Mouse (Mus musculus): ENCODE measurements at regions not wholly inside any gene's neighbourhood (a gene's known extent, or its start where the extent isn't known, plus 50 kb on each side); places are given as distances from the start of the nearest gene placed in this dataset.
"Not testable (repeated sequence)": the region's sequence is repeated elsewhere in the genome, so short reads cannot be mapped to it uniquely, and the experiment has no call there.

DNA sequence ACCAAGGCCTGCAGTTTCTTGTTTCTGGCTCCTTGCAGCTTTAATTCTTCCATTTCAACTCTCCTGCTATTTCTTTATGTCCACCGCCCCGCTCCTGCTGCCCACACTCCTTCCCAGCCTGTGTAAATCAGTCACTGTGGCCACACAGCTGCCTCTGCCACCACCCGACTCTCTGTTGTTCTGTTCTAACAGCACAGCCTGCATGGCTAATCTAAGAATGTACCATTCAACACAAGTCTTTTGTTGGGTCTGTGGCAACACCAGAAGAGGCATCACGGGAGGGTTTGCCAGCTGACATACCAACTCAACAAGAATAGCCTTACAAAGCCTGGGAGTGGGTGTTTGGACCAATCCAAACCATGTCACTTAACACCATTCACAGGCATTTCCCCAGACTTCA lies 264.9 kb upstream of the Pum3 start:
- DNase-seq (ENCODE audit: low spot score) = no peak

DNA sequence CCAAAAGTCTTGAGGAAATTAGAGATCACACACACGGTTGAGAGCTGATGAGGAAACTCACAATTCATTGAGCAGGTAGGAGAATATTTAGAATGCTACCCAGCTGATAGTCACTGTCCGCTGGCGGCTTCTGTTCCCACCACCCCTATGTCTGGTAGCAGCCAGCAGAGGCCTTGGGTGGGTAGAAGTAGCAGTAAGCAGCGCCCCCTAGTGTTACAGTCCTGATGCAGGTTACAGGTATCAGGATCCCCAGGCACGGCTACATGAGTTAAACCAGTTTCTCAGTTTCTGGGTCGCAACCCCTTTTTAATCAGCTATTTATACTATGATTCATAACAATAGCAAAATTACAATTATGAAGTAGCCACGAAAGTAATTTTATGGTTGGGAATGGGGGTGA lies 264.1 kb upstream of the Pum3 start:
- no peak for DNase-seq (ENCODE audit: low spot score)

DNA sequence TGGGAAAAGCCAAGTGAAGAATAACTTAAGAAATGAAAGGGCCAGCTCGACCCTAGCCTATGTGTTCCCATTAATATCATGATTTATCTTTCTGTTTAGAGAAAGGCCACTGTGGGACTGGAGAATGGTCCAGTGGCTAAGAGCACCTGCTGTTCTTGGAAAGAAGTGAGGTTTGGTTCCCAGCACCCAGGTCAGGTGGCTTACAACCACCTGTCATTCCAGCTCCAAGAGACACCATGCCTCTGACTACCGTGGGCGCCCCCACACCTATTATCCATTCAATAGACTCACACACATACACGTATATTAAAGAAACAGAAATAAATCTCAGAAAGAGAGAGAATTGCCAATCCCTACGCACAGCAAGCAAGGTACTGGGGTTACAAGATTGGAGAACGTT lies 263.3 kb upstream of the Pum3 start:
- DNase-seq (ENCODE audit: low spot score) = no peak

DNA sequence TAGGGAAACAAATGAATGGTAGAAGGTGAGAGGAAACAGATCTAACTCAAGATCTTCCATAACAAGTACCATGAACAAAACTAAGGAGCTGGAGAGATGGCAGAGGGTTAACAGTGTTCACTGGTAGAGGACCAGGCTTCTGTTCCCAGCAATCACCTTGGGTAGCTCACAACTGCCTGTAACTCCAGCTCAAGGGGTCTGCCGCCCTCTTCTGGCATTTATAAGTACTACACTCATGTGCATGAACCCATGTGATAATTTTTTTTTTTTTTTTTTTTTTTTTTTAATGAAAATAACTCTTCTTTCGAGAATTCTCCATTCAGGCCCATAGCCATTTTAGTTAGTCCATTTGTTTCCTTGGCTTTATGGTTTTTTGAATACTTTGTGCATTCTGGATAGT lies 253.8 kb upstream of the Pum3 start:
- no peak for DNase-seq (ENCODE audit: low spot score)

DNA sequence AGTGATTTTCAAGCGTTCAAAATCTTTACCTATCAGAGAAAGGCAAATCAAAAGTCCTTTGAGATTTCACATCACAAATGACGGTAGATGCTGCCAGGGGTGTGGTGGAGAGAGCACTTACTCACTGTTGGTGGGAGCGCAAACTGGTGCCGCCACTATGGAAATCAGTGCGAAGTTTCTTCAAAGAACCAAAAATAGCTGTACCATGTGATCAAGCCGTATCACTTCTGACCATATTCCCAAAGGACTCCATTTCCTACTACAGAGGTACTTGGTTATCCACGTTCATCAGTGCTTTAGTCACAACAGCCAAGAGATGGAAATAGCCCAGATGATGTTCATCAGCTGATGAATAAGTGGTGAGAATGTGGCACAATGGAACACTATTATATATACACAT lies 249.8 kb upstream of the Pum3 start:
- DNase-seq (ENCODE audit: low spot score) = no peak

DNA sequence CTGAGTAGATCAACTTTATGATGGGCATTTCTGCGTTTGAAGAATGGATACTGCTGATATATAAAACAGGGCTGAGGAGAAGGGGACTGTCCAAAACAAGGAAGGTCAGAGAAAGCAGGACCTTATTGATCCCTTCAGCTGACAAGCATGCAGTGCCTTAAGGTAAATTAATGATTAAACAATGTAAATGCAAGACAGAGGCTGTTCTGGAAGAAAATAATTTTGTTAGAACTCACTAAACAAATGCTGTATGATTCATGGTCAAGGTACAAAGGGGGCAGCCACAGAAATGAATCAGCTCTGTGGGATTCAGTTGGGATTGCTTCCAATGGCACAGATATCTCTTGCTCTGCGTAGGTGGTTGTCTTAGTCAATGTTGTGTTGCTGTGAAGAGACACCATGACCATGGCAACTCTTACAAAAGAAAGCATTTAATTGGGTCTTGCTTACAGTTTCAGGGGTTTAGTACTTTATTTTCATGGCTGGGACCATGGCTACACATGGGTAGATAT lies 243.1 kb upstream of the Pum3 start:
- DNase-seq (ENCODE audit: low spot score) = no peak

DNA sequence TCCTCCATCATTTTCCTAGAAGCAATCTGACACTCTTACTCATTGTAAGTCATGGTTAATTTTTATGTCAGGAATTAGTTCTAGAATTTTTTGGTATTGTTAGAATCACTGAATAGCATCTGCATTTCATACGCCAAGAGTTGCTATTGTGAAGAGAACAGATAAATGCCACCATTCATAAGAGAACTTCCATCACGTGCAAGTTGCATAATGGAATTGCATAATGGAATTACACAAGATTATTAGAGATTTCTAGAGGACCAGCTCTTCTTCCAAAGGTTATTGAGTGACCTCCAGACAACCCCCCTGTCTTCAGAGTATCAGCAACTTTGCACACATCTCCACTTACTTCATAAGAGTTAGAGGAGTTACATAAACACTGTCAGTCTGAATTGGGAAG lies 233.7 kb upstream of the Pum3 start:
- DNase-seq (ENCODE audit: low spot score) = no peak

DNA sequence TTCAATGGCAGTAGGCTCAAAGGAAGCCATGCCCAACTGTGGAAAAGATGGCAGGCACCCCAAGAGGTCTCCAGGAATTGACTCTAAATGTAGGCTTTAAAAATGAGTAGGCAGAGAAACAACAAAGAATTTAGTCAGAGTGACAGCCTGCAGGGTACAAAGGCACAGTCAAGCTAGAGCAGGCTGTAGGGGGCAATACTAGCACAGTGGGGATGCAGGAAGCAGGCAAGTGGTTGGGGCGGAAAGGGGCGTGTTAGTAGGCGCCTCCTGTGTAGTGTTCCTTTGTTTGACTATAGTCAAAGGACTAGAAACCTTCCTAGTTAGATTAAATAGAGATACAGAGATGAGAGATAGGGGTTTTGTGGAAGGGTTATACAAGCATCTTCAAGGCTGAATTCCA lies 211.4 kb upstream of the Pum3 start:
- no peak for DNase-seq (ENCODE audit: low spot score)

DNA sequence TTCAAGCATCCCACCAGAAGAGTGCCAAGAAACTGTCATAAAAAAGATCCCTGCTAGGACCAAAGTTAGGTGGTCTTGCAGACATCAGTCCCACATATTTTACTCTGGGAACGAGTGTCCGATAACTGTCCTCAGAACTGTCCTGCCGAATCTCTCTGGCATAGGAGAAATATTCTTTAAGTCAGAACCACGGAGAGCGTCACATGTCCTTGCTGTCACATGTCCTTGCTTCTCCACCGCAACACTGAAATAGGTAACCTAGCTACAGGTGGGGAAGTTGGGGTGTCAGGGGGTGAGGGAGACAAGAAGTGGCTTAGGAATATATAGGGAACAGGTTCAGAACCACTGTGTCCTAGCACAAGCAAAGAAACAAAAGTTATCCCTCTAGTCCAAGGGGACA lies 203.5 kb upstream of the Pum3 start:
- no peak for DNase-seq (ENCODE audit: low spot score)

DNA sequence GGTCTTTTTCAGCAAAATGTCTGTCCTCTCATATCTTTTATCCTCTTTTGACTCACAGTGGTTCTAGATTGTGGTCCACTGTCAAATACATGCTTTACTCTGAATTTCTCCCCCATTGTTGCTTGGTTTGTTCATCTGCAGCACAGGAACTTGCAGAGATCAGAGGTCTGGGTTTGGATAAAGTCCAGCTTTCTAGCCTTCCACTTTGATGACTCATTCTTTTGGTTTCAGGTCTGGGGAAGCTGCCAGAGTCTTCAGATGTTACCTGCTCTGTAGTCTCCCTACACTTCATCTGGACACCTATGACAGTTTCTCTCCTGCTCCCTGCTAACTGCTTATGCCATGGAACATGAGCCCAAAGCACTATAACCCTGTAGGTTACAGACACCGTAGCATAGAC lies 198.0 kb upstream of the Pum3 start:
- DNase-seq (ENCODE audit: low spot score) = no peak

DNA sequence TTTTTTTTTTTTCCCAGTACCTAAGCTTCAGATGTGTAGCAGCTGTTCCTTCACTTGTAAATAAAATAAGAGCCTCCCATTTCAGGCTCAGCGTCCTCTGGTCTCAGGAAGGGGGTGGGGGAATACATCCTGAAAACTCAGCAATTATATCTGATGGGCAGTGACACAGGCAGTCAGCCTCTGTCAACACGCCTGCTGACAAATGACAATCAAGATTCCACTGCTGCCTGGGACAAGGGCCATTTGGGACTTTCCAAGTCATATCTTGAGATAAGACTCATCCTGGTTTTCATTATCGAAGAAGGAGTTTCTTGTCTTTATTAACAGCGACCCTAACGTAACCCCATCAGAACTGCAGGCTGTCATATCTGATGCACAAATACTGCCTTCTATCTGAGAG lies 187.9 kb upstream of the Pum3 start:
- DNase-seq (ENCODE audit: low spot score) = no peak

DNA sequence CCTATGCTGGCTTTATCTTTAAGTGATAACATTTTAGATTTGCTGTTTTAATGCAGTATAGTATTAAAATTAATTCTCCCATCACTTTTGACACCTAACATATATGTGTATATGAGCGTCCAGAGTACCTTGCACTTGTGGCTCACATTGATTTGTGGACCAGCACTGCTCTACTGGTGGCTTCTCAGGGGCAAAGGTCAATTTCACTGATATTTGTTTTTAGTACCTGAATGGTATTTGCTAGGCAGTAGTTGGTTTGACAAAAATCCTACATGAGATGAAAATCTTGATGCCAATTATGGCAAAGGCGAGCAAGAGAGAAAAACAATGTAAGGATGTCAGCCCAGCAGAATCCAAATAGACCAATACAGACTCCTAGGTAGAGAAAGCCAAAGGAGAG lies 177.3 kb upstream of the Pum3 start:
- DNase-seq (ENCODE audit: low spot score) = no peak

DNA sequence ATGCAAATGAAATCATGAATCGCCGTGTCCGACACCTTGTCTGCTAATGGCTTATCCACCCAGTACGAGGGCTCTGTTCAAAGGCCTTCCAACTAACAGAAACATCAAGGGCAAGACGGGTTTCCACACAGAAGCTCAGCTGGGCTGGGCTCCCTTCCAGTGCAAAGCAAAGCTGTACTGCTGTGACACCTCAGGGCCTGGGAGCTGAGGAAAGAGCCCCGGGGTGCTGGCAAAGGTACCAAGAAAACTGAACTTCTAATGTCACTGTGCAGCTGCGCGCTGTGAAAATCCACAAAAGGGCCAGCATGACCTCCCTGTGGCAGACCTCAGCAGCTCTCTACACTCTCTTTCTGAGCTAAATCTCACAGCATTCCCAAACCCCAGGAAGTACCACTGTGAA lies 173.7 kb upstream of the Pum3 start:
- no peak for DNase-seq (ENCODE audit: low spot score)

DNA sequence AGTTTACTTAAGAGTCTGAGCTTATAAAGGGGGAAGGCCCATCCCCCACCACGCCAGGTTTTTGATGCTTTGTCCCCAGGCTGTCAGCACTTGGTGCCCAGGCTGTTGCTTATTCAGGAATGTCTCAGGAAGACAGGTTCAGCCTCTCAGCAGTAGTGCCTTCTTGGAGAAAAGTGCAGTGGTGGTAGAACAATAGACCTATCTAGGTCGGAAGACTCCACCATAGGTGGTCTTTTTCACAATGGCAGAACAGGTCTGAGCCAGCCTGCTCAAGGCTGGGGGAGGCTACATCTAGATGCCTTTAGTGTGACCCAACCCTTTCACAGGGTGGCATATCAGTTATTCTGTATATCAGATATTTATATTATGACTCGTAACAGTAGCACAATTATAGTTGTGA lies 171.9 kb upstream of the Pum3 start:
- DNase-seq (ENCODE audit: low spot score) = no peak

DNA sequence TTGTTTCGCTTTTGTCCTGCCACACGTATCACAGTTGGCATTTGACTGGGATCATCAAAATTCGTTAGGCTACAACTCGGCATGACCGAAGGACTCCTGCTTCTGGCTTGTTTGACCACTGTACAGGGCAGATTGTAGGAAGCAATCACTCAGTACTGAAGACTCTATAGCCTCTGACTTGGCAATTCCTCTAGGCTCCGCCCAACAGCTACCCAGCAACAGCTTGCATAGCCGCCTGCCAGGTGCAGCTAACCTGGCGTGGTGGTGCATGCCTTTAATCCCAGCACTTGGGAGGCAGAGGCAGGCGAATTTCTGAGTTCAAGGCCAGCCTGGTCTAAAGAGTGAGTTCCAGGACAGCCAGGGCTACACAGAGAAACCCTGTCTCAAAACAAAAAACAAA lies 170.8 kb upstream of the Pum3 start:
- not testable (repeated sequence) for DNase-seq (ENCODE audit: low spot score)

DNA sequence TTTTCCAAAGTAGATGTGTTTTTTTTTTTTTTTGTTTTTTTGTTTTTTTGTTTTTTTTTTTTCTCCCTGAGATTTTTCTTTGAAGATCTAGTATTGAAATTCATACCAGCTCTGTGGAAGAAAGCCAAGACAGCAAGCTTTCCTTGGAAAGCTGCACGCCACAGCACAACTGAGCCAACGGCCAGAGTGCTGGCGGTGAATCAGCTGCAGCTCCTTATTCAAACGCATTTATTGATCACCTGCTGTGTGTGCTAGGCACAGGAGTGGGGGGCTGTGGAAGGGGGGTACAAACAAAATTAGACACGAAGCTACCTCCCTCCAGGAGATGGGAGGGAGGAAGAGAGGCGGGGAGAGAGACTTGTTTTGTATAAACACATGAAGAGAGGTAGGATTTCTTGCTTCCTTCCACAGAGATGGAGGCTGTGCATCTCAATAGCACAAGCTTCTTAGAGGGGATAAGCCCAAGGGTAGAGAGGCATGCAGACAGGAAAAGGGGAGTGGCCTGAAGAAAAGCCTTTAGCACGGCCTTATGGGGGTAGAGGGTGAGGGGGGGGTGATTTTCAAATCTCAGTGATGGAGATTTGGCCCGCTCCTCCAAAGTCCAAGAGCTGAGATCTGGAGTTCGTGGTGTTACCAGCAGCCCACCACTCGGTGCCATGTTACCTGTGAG lies 170.1 kb upstream of the Pum3 start:
- no peak for DNase-seq (ENCODE audit: low spot score)

DNA sequence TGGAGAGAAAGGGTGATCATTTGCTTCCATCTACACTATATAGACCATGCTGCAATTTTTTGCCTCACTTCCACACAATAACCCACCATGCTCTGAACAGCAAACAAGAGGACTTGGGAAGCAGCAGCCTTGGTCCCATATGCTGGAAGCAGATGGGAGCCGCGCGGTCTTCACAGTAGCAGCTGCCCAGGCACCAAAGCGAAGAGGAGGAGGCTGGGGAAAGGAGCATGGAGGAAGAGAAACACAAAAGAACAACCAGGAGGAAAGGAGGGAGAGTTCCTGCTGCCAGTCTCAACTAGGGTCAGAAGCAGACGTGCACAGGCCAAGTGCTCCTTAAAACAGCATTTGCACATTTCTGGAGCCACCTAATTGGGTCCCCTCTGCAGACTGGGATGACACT lies 168.7 kb upstream of the Pum3 start:
- DNase-seq (ENCODE audit: low spot score) = no peak

DNA sequence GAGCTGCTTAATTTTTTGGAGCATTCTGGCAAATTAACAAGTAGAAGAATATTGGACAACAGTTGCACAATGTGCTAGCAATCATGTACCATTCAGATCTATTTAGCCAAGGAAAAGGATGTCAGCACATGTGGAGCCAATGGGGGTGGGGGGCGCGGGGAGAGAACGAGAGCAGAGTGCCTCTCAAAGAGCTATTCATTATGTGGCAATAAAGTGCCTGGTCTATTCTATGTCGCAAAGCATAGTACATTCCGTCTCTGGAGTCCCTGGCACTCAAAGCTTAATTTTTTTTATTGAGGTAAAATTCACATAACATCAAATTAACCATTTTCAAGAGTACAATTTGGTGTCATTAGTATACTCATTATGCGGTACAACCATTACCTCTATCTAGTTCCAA lies 155.9 kb upstream of the Pum3 start:
- no peak for DNase-seq (ENCODE audit: low spot score)

DNA sequence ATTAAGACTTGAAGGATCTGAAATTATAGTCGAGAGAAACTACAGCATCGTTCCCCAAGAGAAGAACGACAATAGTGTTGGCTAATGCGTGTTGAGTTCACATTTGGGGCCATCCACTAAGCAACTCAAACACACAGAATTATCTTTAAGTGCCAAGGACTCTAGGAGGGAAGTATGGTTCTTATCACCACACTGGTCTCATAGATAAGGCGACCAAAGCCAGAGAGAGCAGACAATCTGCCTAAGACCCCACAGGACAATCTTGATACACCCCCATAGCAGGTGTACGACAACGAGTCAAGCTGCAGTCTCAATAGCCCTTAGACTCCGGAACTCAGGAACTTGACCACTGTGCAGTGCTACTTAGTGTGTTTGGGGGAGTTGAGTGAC lies 152.5 kb upstream of the Pum3 start:
- DNase-seq (ENCODE audit: low spot score) = no peak

DNA sequence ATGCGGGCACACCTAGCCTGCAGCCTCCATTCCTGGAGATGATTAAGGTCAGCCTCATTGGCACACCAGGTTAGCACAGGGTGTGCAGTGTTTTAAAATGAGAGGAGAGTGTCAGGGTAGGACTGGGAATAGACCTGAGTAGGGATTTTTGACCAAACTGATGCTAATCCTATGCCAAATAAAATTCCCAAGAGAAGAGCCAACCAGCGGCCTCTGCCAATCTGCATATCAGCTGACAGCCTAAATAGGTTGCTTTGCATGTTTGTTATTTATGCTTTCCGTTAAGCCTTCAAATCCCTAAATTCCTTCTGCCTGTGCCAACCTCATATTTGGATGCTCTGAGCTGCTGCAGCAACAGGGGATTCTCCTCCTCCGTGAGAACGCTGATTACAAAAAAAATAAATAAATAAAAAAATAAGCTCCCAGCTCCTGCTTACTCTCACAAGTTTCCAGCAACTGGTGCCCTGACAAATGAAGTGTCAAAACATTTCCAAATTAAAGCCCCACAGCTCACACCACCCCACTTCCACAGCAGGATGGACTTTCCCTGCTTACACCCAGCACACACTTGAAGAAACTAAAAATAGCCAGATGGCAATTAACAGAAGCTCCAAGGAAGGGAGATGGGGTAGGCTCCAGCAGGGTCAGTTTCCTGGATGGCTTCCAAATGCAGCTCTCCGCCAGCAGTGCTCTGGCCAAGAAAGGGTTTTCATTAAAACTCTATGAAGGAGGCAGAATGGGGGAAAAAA lies 151.9 kb upstream of the Pum3 start:
- no peak for DNase-seq (ENCODE audit: low spot score)

DNA sequence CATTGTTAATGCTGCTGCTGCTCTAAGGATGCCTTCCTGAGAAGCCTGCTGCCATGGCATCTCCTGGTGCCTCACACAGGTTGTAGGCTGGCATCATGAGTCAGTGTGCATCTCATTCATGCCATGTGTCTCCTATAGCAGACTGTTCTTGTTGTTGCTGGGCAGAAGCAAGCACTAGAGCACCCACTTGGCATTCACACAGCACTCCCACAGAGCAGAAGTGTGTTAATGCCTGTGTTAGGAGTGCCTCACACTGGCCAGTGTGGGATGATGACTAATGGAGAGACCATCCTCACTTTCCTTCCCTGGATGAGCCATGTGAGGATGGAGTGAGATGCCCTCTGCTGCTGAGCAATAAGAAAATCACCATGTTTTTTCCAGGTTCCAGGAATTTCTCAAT lies 146.9 kb upstream of the Pum3 start:
- no peak for DNase-seq (ENCODE audit: low spot score)

DNA sequence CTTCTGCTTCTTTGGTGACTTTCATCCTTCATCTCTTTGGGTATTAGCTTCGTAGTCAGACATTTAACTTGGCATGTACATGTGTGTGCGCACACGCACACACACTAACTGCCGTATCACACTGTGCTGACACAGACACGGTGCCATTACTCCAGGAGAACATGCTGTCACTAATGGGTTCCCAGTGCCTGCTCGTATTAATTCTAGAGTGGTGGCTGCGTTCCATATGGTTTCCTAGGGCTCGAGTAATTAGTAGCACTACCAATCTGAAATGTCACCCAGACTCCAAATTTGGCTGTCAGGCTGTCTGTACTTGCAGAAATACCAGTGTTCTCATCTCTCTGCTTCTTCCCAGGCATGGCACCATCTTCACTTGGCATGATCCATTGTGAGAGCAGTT lies 137.3 kb upstream of the Pum3 start:
- DNase-seq (ENCODE audit: low spot score) = no peak

DNA sequence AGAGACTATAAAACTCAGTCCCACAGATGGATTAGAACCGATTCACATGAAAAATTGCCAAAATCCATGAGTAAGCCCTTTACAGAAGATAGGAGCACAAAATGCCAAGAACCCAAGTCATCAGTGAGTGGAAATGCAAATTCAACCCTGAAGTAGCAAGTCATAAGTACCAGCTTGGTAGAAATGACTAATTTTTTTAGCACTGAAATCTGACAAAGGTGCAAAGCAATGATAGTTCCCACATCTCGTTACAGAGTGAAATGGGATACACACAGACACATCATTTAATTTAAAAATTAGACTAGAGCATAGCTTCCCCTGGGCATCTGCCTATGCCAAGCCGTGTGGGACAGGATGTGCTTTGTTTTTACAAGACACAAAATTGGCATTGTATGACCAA lies 136.4 kb upstream of the Pum3 start:
- DNase-seq (ENCODE audit: low spot score) = no peak

DNA sequence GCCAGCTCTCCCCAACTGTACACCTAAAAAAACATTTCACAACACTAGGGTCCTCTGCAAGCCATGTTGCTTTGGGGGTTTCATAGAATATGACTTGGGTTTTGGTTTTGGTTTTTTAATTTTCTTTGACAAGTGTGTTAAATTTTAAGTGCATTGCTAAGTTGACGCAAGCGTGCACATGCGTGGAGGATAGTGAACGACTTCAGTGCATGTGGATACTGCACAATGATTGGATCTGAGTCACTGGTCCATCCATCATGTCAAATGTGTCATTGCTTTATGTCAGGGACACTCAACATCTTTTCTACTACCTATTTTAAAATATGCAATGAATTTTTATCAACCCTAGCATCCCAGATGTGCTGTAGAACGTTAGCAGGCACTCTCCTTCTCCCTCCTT lies 134.5 kb upstream of the Pum3 start:
- no peak for DNase-seq (ENCODE audit: low spot score)
